ENCODE assay signal across 19 mouse cellular contexts in genomic region chr5:144901791-144902190, GRCm38 (mm10).
DNase-seq lines count a peak whose midpoint lies in the region; ATAC-seq and TF ChIP-seq lines count a peak whose summit lies in the region.
"Had no signal": no experiment of that assay in that cellular context is flagged by ENCODE, and none has a peak within 500 bp of the region (broad histone marks: within the 10 kb centered on the region; RNA-seq: fewer than 3 reads in every experiment).

No protein-coding gene starts in this region.

- no peak overlapping the region for H3K9ac ChIP-seq in kidney, embryonic 14.5 days (ENCODE audit: low read depth, low read length)
- no peak overlapping the region for H3K9ac ChIP-seq in midbrain, embryonic 15.5 days
- H3K9ac ChIP-seq: forebrain, postnatal 0 days; liver, embryonic 14.5 days; lung, embryonic 15.5 days had no signal

- H3K4me2 ChIP-seq in kidney, embryonic 14.5 days (replicated peaks; ENCODE audit: low read depth, low read length) = 0 out of 2 replicates have a peak overlapping the region, but pooled peaks have one; percentile 6
- H3K4me2 ChIP-seq in midbrain, embryonic 15.5 days = no peak overlapping the region
- H3K4me2 ChIP-seq: lung, embryonic 15.5 days had no signal

- peak; percentile 84 for ATAC-seq in kidney, embryonic 14.5 days (ENCODE audit: low FRiP score, low TSS enrichment)
- ATAC-seq in Patski = peak; percentile 6
- no peak for ATAC-seq in midbrain, embryonic 15.5 days (replicated peaks)
- ATAC-seq: forebrain, postnatal 0 days had no signal

- H3K27me3 ChIP-seq in kidney, embryonic 14.5 days (ENCODE audit: control insufficient read depth, insufficient read depth, low read length) = no peaks in the 10 kb centered on the region
- no peaks in the 10 kb centered on the region for H3K27me3 ChIP-seq in Patski
- no peaks in the 10 kb centered on the region for H3K27me3 ChIP-seq in embryonic facial prominence, embryonic 10.5 days (replicated peaks; ENCODE audit: low read depth, poor library complexity, severe bottlenecking)
- H3K27me3 ChIP-seq in midbrain, embryonic 15.5 days (replicated peaks) = no peaks in the 10 kb centered on the region
- H3K27me3 ChIP-seq: lung, embryonic 15.5 days had no signal

- CTCF ChIA-PET in Patski (lab: Charles Lee) = interaction anchor here (1.0 to 1.4 kb wide), 2 partner anchors 11 to 31 kb away, joined by 3 read pairs; no protein-coding TSS in a partner anchor

- POLR2A ChIA-PET in Patski (lab: Charles Lee) = interaction anchor here (0.6 kb wide), 1 partner anchor 27 kb away, joined by 3 read pairs; no protein-coding TSS in a partner anchor

- in situ Hi-C loops in Patski (cut with MboI; ENCODE audit: low pct_unique_long_range_greater_than_20kb) = no loop called here

- peak overlapping the region; percentile 39 for H3K27ac ChIP-seq in kidney, embryonic 14.5 days (ENCODE audit: low read depth, low read length)
- H3K27ac ChIP-seq in embryonic facial prominence, embryonic 10.5 days (replicated peaks) = peak overlapping the region; percentile 8; the same call in 1 of the 2 replicates
- no peak overlapping the region for H3K27ac ChIP-seq in midbrain, embryonic 15.5 days
- H3K27ac ChIP-seq: left cerebral cortex, adult 2 months; liver, embryonic 14.5 days; lung, embryonic 15.5 days; macrophage; midbrain, embryonic 10.5 days had no signal

- H3K36me3 ChIP-seq in kidney, embryonic 14.5 days (ENCODE audit: control insufficient read depth, insufficient read depth, low read length) = peaks cover 12% of the 10 kb centered on the region; the same call in 1 of the 2 replicates
- H3K36me3 ChIP-seq in embryonic facial prominence, embryonic 10.5 days (replicated peaks) = peaks cover 37% of the 10 kb centered on the region
- H3K36me3 ChIP-seq in midbrain, embryonic 15.5 days (replicated peaks) = no peaks in the 10 kb centered on the region; the same call in 1 of the 2 replicates

- WGBS in kidney, embryonic 14.5 days = 36% methylated on average over 10 of the region's 10 CpGs
- WGBS in embryonic facial prominence, embryonic 10.5 days = 71% methylated on average over 10 of the region's 10 CpGs
- 65% methylated on average over 10 of the region's 10 CpGs for WGBS in midbrain, embryonic 15.5 days

- no peak for TF ChIP-seq CTCF in Patski (IDR thresholded peaks at IDR 0.05)

- peaks cover 31% of the 10 kb centered on the region for H3K4me1 ChIP-seq in kidney, embryonic 14.5 days (ENCODE audit: control insufficient read depth, insufficient read depth, low read length)
- H3K4me1 ChIP-seq in embryonic facial prominence, embryonic 10.5 days = peaks cover 52% of the 10 kb centered on the region
- no peaks in the 10 kb centered on the region; the same call in 1 of the 2 replicates for H3K4me1 ChIP-seq in midbrain, embryonic 15.5 days
- H3K4me1 ChIP-seq: lung, embryonic 15.5 days had no signal

- DNase-seq in kidney, adult 11 months = no peak
- DNase-seq in Patski (ENCODE audit: low read depth, low spot score) = peak; percentile 64
- no peak for DNase-seq in embryonic facial prominence, embryonic 10.5 days (ENCODE audit: low spot score)
- DNase-seq in gastrocnemius, postnatal 25 days = peak; percentile 53
- DNase-seq in cerebellum, postnatal 14 days = no peak
- no peak for DNase-seq in right cerebral cortex, postnatal 10 days (ENCODE audit: low spot score in 2 of 2)
- DNase-seq: cerebellum, adult 8-10 months; forebrain, postnatal 0 days; kidney, postnatal 14 days; left cerebral cortex, postnatal 4 days; spleen, adult 18-20 months had no signal

- no peaks in the 10 kb centered on the region; the same call in 1 of the 2 replicates for H3K9me3 ChIP-seq in kidney, embryonic 14.5 days (ENCODE audit: control insufficient read depth, low read length)
- no peaks in the 10 kb centered on the region for H3K9me3 ChIP-seq in embryonic facial prominence, embryonic 10.5 days
- H3K9me3 ChIP-seq in midbrain, embryonic 15.5 days = no peaks in the 10 kb centered on the region
- H3K9me3 ChIP-seq: lung, embryonic 15.5 days; midbrain, embryonic 10.5 days had no signal

- H3K4me3 ChIP-seq in kidney, embryonic 14.5 days (ENCODE audit: low read length) = no peak overlapping the region
- no peak overlapping the region for H3K4me3 ChIP-seq in embryonic facial prominence, embryonic 10.5 days
- H3K4me3 ChIP-seq in midbrain, embryonic 15.5 days = no peak overlapping the region
- H3K4me3 ChIP-seq: erythroblast, embryonic 14.5 days; left cerebral cortex, adult 2 months; lung, embryonic 15.5 days; midbrain, embryonic 10.5 days had no signal

Comparison
In these comparisons a context has a peak if more than half of its experiments do, and no peak if none do; other contexts are left out.
1. DNase-seq: peak in Patski (single experiment) and gastrocnemius, postnatal 25 days (single experiment); none in kidney, adult 11 months (single experiment), embryonic facial prominence, embryonic 10.5 days (single experiment), cerebellum, postnatal 14 days (0 of 2) and right cerebral cortex, postnatal 10 days (0 of 2).